Mouse (Mus musculus): ENCODE data around the gene Cd4. TPM values are rescaled to one million over a fixed set of nuclear protein-coding genes. Genes with fewer than 3 reads are reported as not detected.

The Cd4 gene
- total RNA-seq, 1 experiment from 2014 or later, result 5.8 TPM

DNA sequence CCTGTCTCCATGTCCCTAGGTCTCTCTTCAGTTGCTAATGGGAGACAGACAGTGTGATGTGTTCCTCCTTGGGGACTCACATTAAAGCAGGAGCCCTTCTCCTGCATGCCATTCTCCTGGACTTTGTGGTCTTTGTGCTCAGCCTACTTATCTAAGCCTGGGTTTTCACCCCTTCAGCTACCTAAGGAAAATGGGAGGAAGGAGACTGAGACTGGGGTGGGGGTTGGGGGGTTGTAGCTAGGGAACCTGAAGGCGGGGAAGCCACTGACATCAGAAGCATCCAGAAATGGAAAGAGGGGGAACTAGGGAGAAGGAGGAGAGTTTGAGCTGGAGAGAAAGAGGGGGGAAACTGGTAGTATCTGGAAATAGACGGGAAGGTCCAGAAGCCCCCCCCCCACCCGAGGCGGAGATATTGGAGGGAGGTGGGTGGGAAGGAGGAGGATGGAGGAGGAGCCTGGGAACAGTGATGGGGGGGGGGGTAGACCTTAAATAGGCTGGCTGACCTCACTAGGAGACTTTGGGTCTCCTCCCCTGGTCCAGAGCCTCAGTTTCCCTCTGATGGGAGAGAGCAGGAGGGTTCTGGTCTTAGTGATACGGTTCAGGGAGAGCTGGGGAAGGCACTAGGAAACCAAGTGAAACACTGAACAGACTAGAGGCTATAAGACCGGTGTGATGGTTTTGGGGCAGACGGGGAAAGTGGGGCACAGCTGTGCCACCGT, 25.5 kb downstream of the Cd4 start:
- no peak for ATAC-seq (replicated peaks in 1 of 2; ENCODE audit: insufficient read depth in 1 of 2, low FRiP score in 2 of 2, low TSS enrichment in 1 of 2, low read depth in 1 of 2, poor library complexity in 2 of 2, severe bottlenecking in 2 of 2)

GRCm38 (mm10) chr6:124861802-124862201, 26.2 kb downstream of the Cd4 start:
- ATAC-seq (replicated peaks in 1 of 2; ENCODE audit: insufficient read depth in 1 of 2, low FRiP score in 2 of 2, low TSS enrichment in 1 of 2, low read depth in 1 of 2, poor library complexity in 2 of 2, severe bottlenecking in 2 of 2), result no peak

- ATAC-seq (replicated peaks in 1 of 2; ENCODE audit: insufficient read depth in 1 of 2, low FRiP score in 2 of 2, low TSS enrichment in 1 of 2, low read depth in 1 of 2, poor library complexity in 2 of 2, severe bottlenecking in 2 of 2), result no peak
These were observed 26.8 kb downstream of the Cd4 start for GRCm38 (mm10) chr6:124861266-124861665.

DNA sequence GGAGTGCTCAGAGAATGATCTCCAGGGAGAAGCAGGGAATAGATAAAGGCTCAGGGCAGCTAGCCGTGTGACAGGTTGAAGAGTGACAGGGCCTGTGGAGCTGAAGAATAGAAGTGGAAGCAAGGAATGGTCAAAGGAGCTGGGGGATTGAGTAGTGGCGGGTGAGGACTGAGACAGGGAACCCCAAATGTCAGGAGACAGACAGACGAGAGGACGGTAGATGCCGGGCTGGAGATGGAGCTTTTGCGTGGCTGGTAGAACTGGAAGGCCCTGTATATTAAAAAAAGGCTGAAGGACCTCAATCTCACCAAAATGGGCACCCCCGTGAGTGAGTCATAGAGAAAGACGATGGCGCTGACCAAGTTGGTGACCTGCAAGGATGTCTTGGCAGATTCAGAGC, 27.5 kb downstream of the Cd4 start:
- no peak for ATAC-seq (replicated peaks in 1 of 2; ENCODE audit: insufficient read depth in 1 of 2, low FRiP score in 2 of 2, low TSS enrichment in 1 of 2, low read depth in 1 of 2, poor library complexity in 2 of 2, severe bottlenecking in 2 of 2)

DNA sequence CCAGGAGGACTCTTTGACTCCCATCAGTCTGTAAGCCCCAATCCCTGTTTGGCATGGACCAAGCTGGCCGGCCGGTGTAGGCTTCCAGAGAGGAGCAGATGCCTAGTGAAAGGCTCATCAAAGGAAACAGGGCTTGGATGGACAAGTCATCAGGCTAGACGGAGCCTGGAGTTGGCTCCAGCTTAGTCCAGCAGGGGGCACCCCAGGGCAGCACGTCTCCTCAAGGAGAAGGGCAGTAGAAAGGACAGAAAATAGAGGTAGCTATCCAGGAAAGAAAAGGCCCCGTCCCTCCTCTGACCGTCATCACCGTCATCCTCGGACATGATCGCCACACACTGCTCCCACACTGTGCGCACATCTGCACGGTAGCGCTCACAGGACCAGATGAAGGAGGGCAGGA, 28.3 kb downstream of the Cd4 start:
- ATAC-seq (replicated peaks in 1 of 2; ENCODE audit: insufficient read depth in 1 of 2, low FRiP score in 2 of 2, low TSS enrichment in 1 of 2, low read depth in 1 of 2, poor library complexity in 2 of 2, severe bottlenecking in 2 of 2), result peak; percentile 64 to 65; a peak in 3 of 4 replicates

GRCm38 (mm10) chr6:124858561-124859318, 29.3 kb downstream of the Cd4 start:
- no peak for ATAC-seq (replicated peaks in 1 of 2; ENCODE audit: insufficient read depth in 1 of 2, low FRiP score in 2 of 2, low TSS enrichment in 1 of 2, low read depth in 1 of 2, poor library complexity in 2 of 2, severe bottlenecking in 2 of 2)

DNA sequence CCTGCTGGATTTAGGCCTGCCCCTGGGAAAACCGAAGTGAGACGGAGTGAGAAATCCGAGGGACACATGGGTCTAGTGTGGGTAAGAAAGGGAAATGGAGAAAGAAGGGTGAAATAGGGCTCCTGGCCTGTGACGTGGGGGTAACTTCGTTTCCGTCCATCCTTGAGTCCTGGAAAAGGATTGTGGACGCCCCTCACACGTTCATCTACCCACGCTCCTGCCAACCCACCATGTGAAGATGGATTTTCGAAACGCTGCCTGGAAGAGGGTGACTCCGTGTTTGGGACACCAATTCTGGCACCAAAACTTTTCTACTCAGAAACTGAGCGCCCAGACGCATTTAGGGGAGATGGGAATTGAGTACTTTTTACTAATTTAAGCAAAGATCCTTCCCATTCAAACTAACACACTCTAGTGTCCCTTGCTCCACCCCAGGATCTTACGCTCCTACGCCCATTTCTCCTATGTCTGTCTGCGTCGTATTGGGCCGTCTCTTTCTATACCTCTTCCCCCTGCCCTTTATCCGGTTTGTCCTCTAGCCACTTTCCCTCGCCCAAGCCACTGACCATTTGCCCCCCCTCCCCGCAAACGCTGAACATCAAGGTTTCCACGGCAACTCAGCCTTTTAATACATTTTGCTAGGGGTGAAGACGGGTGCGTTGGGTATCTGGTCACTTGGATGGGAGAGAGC, 30.0 kb downstream of the Cd4 start:
- no peak for ATAC-seq (replicated peaks in 1 of 2; ENCODE audit: insufficient read depth in 1 of 2, low FRiP score in 2 of 2, low TSS enrichment in 1 of 2, low read depth in 1 of 2, poor library complexity in 2 of 2, severe bottlenecking in 2 of 2)

DNA sequence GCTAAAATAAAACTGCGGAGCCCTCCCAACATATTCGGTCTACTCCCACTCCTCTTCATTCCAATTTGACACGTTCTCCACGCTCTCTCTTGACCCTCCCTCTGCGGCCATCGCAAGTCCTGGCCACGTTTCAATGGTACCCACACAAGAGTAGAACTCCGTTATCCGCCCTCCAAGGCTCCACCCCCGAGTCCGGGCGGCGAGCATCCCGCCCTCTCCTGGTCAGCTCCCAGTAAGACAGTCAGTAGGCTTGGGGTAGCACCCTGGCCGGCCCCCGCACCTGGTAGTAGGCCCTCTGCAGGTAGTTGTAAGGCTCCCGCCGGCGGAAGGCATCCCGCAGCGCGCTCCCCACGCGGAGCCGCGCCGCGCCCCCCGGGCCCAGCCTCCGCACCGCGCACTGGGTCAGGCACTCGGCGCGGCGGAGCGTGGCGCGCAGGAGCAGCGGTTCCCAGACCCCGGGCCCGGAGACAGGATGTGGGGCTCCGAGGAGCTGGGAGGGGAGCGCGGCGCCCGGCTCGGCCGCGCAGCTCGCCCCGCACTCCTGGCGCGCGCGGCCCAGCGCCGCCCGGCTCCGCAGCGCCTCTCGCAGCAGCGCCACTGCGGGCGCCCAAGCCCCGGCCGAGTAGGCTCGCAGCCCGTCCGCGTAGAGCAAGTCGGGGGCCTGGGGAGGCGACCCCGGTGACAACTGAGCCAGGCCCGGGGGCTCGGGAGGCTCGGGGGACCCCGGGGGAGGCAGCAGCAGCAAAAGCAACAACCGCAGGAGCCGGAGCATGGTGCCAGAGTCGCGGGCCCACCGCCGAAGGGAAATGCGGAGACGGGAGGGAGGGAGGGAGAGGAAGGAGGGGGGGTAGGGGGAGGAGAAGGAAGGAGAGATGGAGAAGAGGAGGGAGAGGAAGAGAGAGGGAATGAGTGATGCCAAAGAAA, 30.8 kb downstream of the Cd4 start, which contains the start of gene P3h3:
TSS of gene P3h3 (minus strand) at position 837 of the 924 bp plus-strand sequence.
- ATAC-seq (replicated peaks in 1 of 2; ENCODE audit: insufficient read depth in 1 of 2, low FRiP score in 2 of 2, low TSS enrichment in 1 of 2, low read depth in 1 of 2, poor library complexity in 2 of 2, severe bottlenecking in 2 of 2), result peak; percentile 69 to 87

DNA sequence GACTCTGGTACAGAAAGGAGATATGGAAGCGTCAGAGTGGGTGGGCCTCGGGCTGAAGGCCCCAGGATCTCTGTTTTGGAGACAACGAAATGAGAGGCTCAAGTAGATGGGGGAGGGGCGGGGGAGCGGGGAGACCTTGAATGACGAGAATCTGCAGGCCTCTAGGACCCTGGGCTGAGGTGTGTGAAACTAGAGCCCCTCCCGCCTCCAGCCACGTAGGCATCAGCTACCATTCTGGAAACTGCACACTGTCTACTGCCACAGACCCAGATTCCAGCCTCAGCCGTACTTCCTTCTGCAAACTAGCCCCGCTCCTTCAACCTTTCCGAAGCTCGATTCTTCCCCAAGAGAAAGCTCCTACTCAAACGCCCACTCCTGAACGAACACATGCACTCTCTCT, 31.7 kb downstream of the Cd4 start:
- no peak for ATAC-seq (replicated peaks in 1 of 2; ENCODE audit: insufficient read depth in 1 of 2, low FRiP score in 2 of 2, low TSS enrichment in 1 of 2, low read depth in 1 of 2, poor library complexity in 2 of 2, severe bottlenecking in 2 of 2)

GRCm38 (mm10) chr6:124854647-124855046, 33.4 kb downstream of the Cd4 start:
- no peak for ATAC-seq (replicated peaks in 1 of 2; ENCODE audit: insufficient read depth in 1 of 2, low FRiP score in 2 of 2, low TSS enrichment in 1 of 2, low read depth in 1 of 2, poor library complexity in 2 of 2, severe bottlenecking in 2 of 2)

- ATAC-seq (replicated peaks in 1 of 2; ENCODE audit: insufficient read depth in 1 of 2, low FRiP score in 2 of 2, low TSS enrichment in 1 of 2, low read depth in 1 of 2, poor library complexity in 2 of 2, severe bottlenecking in 2 of 2), result no peak
These were observed 37.5 kb downstream of the Cd4 start for GRCm38 (mm10) chr6:124850535-124850934.

DNA sequence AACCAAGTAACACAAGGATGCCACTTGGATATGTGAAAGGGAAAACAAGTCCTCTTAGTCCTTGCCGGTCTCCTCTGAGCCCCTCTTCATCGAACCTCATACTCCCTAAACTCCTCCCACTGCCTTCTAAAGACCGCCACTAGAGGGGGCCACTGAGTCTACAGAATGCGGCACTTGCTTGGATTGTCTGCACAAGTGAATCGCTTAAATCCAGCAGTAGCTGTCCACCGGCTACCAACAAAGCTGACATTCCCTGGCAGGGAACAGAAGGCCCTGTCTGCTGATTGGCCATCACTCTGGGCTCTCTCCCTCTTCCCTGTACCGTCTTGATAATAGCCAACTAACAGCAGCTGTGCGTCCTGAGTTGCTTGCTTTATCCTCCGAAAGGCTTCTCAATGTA, 40.7 kb downstream of the Cd4 start:
- ATAC-seq (replicated peaks in 1 of 2; ENCODE audit: insufficient read depth in 1 of 2, low FRiP score in 2 of 2, low TSS enrichment in 1 of 2, low read depth in 1 of 2, poor library complexity in 2 of 2, severe bottlenecking in 2 of 2), result peak; percentile 78 to 90; a peak in 3 of 4 replicates

DNA sequence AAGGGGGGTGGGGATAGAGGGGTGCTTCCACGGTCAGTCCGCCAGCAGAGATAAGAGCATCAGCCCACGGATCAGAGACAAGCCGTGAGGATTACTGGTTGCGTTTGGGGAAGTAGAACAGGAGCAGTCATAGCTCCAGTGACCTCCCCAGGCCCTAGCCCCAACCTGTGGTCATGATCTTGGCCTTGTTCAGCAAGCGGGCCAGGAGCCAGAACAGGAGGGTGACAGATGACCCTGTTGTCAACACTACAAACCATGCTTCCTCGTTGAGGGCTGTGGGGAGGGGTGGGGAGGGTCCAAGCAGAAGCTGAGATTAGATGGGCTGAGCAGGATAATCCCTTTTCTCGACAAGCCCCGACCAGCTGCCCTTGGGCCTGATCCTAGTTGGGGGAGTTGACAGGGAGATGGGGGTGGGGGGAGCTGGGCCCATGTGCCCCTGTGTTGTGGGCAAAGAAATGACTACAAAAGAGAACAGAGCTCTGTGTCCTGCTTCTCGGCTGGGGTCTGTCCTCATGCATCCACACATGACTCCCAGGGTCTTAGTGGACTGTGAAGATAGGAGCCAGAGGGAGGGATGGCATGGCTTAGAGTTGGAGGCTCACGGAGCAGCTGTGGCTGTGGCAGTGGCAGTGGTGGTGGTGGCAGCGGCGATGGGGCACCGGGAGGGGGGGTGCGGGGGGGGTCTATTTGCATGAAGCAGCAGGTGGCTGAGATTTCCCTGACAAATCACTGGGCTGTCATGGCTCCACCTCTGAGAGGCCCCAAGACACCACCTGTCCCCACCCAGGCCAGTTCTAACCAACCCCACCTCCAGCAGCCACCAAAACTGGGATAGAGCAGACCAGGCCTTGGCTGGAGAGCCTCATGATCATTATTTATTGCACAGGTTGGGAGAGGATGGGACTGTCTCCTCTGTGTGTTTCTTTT, 47.5 kb downstream of the Cd4 start, which contains the start of gene Gnb3:
TSS of gene Gnb3 (minus strand) at position 35 of the 927 bp plus-strand sequence.
- ATAC-seq (replicated peaks in 1 of 2; ENCODE audit: insufficient read depth in 1 of 2, low FRiP score in 2 of 2, low TSS enrichment in 1 of 2, low read depth in 1 of 2, poor library complexity in 2 of 2, severe bottlenecking in 2 of 2), result peak; percentile 54 to 65

GRCm38 (mm10) chr6:124839805-124840204, 48.2 kb downstream of the Cd4 start:
- no peak for ATAC-seq (replicated peaks in 1 of 2; ENCODE audit: insufficient read depth in 1 of 2, low FRiP score in 2 of 2, low TSS enrichment in 1 of 2, low read depth in 1 of 2, poor library complexity in 2 of 2, severe bottlenecking in 2 of 2)

DNA sequence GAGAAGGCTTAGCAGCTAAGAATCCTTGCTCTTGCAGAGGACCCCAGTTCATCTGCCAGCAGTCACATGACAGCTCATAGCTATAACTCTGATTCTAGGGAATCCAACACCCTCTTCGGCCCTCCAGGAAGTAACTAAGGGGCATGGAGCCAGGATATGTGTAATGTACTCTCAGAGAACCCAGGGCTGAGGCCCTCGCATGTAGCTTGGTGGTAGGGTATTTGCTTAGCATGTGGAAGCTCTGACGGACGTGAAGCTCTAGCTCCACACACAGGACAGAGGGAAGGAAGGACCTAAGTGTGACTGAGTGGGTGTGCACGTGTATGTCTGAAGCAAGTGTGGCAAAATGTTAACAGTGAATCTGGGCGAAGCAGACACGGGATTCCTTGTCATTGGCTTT, 51.6 kb downstream of the Cd4 start:
- ATAC-seq (replicated peaks in 1 of 2; ENCODE audit: insufficient read depth in 1 of 2, low FRiP score in 2 of 2, low TSS enrichment in 1 of 2, low read depth in 1 of 2, poor library complexity in 2 of 2, severe bottlenecking in 2 of 2), result no peak

DNA sequence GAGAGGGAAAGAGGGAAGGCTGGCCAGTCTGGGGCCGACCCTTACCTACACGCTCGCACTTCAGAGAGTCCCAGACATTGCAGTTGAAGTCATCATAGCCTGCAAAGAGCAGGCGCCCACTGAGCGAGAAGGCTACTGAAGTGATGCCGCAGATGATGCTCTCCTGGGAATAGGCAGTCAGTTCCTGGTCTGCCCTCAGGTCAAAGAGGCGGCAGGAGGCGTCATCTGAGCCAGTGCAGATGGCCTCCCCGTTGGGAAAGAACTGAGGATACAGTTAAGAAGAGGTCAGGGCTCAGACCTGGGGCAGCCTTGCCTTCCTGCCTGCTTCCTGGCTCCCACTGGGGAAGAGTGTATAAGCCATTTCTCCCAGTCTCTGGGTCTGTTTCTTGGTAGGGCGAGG, 52.5 kb downstream of the Cd4 start:
- no peak for ATAC-seq (replicated peaks in 1 of 2; ENCODE audit: insufficient read depth in 1 of 2, low FRiP score in 2 of 2, low TSS enrichment in 1 of 2, low read depth in 1 of 2, poor library complexity in 2 of 2, severe bottlenecking in 2 of 2)
